Mouse (Mus musculus) lung, embryonic 14.5 days (tissue): ENCODE data around the gene Cyb5d2. TPM values are rescaled to one million over a fixed set of nuclear protein-coding genes. Genes with fewer than 3 reads are reported as not detected.
A peak's percentile ranks its signal among the peaks of the same experiment; 100 is the strongest.

ENCODE experiments used
- ATAC-seq: fragments of 200-750 bp; cut with Nextera tagmentation; 2 replicates; pipeline ENCODE4 v1.8.0; 2017; ENCODE audit warnings: mild to moderate bottlenecking, moderate TSS enrichment, moderate library complexity; ENCODE audit not compliant: insufficient read depth
- DNase-seq: peaks from one replicate; pipeline ENCODE4 v3.0.0-alpha.2; 2015
- H3K27ac ChIP-seq: fragments of 300-500 bp; sonication (generic); 2 replicates; pipeline ENCODE4 v1.5.1; 2014; ENCODE audit warnings: low read depth, mild to moderate bottlenecking, moderate library complexity
- H3K27me3 ChIP-seq: fragments of 300-500 bp; sonication (generic); 2 replicates; pipeline ENCODE4 v1.6.1; 2014; ENCODE audit warnings: low read length, control low read depth; ENCODE audit not compliant: insufficient read depth
- H3K36me3 ChIP-seq: fragments of 300-500 bp; sonication (generic); 2 replicates; pipeline ENCODE4 v1.6.1; 2014; ENCODE audit warnings: control low read depth; ENCODE audit not compliant: insufficient read depth
- H3K4me1 ChIP-seq: fragments of 300-500 bp; sonication (generic); 2 replicates; pipeline ENCODE4 v1.6.1; 2014; ENCODE audit warnings: antibody characterized with exemption, control low read depth; ENCODE audit not compliant: insufficient read depth
- H3K4me2 ChIP-seq: fragments of 300-500 bp; sonication (generic); 2 replicates; pipeline ENCODE4 v1.6.1; 2014; ENCODE audit warnings: mild to moderate bottlenecking
- H3K4me3 ChIP-seq: fragments of 300-500 bp; sonication (generic); 2 replicates; pipeline ENCODE4 v1.5.1; 2014; ENCODE audit warnings: low read depth, low read length
- H3K9ac ChIP-seq: fragments of 300-500 bp; sonication (generic); 2 replicates; pipeline ENCODE4 v1.6.1; 2014
- H3K9me3 ChIP-seq: fragments of 300-500 bp; sonication (generic); 2 replicates; pipeline ENCODE4 v1.6.1; 2016; ENCODE audit warnings: low read depth, low read length, control low read depth
- CTCF ChIP-seq: IDR thresholded peaks from 2 replicates; pipeline ENCODE4 v1.5.1; 2016; ENCODE audit warnings: antibody characterized with exemption, low read depth
- WGBS: fragments of 180-500 bp; shearing (Covaris S2); extraction: QIAGEN DNeasy Blood & Tissue Kit; methylation state at CpG from one replicate; pipeline ENCODE4 v1.1.7; 2014; 5-methylcytosine and 5-hydroxymethylcytosine counted together
- polyA plus RNA-seq: library from polyadenylated mRNA; unstranded; fragments of >200 nt; fragmentation: Nextera tagmentation; extraction: Ambion mirVana; gene quantifications from 2 replicates; pipeline ENCODE4 v1.2.1, GENCODE M21; 2014

The Cyb5d2 gene
- polyA plus RNA-seq, 1 experiment from 2014 or later, result 4.7 TPM

- 58% methylated on average over 1 of the region's 1 CpGs for WGBS
- Histone ChIP-seq H3K4me3 (no peak overlapping the region), H3K4me2 (no peak overlapping the region), H3K9me3 (no peaks in the 10 kb centered on the region), H3K27ac (no peak overlapping the region), H3K27me3 (no peaks in the 10 kb centered on the region), H3K9ac (no peak overlapping the region), H3K36me3 (peaks cover 23% of the 10 kb centered on the region), H3K4me1 (no peaks in the 10 kb centered on the region)
- DNase-seq (no peak), ATAC-seq (no peak)
- no peak for TF ChIP-seq CTCF
These were observed 20.9 kb upstream of the Cyb5d2 start for GRCm38 (mm10) chr11:72816859-72817258.

- H3K27ac ChIP-seq, result no peak overlapping the region
- ATAC-seq (no peak), DNase-seq (no peak)
- 78% methylated on average over 2 of the region's 2 CpGs for WGBS
- H3K4me2 ChIP-seq, result no peak overlapping the region
- TF ChIP-seq CTCF, result peak; percentile 29; the same call in 1 of the 2 replicates
- H3K9ac ChIP-seq, result no peak overlapping the region
- H3K4me1 ChIP-seq, result no peaks in the 10 kb centered on the region
- peaks cover 7% of the 10 kb centered on the region; the same call in 1 of the 2 replicates for H3K36me3 ChIP-seq
- H3K27me3 ChIP-seq, result no peaks in the 10 kb centered on the region
- no peak overlapping the region for H3K4me3 ChIP-seq
- H3K9me3 ChIP-seq, result no peaks in the 10 kb centered on the region
These were observed 18.2 kb upstream of the Cyb5d2 start for GRCm38 (mm10) chr11:72814188-72814587.

GRCm38 (mm10) chr11:72813687-72814086 lies 17.7 kb upstream of the Cyb5d2 start:
- TF ChIP-seq CTCF, result no peak

GRCm38 (mm10) chr11:72807992-72808391 lies 12.1 kb upstream of the Cyb5d2 start:
- no peak overlapping the region for H3K27ac ChIP-seq

More at GRCm38 (mm10) chr11:72813687-72814086, 17.7 kb upstream of the Cyb5d2 start:
- DNase-seq (no peak), ATAC-seq (no peak)
- H3K4me3 ChIP-seq, result no peak overlapping the region
- H3K27me3 ChIP-seq, result no peaks in the 10 kb centered on the region
- no peak overlapping the region for H3K27ac ChIP-seq
- H3K9me3 ChIP-seq, result no peaks in the 10 kb centered on the region
- H3K4me1 ChIP-seq, result no peaks in the 10 kb centered on the region
- H3K4me2 ChIP-seq, result no peak overlapping the region
- no peak overlapping the region for H3K9ac ChIP-seq
- peaks cover 3% of the 10 kb centered on the region; the same call in 1 of the 2 replicates for H3K36me3 ChIP-seq
- 96% methylated on average over 5 of the region's 5 CpGs for WGBS

GRCm38 (mm10) chr11:72806556-72806955 lies 10.6 kb upstream of the Cyb5d2 start:
- Histone ChIP-seq H3K4me2 (no peak overlapping the region), H3K9ac (no peak overlapping the region), H3K36me3 (no peaks in the 10 kb centered on the region), H3K27ac (no peak overlapping the region), H3K27me3 (no peaks in the 10 kb centered on the region), H3K9me3 (no peaks in the 10 kb centered on the region), H3K4me1 (no peaks in the 10 kb centered on the region), H3K4me3 (no peak overlapping the region)
- ATAC-seq (no peak), DNase-seq (no peak)
- 61% methylated on average over 2 of the region's 2 CpGs for WGBS
- no peak for TF ChIP-seq CTCF

More at GRCm38 (mm10) chr11:72807992-72808391, 12.1 kb upstream of the Cyb5d2 start:
- 49% methylated on average over 4 of the region's 4 CpGs for WGBS
- H3K4me2 ChIP-seq, result no peak overlapping the region
- no peak overlapping the region for H3K9ac ChIP-seq
- ATAC-seq, result no peak
- H3K27me3 ChIP-seq, result no peaks in the 10 kb centered on the region
- no peak for DNase-seq
- H3K9me3 ChIP-seq, result no peaks in the 10 kb centered on the region
- no peak for TF ChIP-seq CTCF
- no peaks in the 10 kb centered on the region for H3K36me3 ChIP-seq
- no peaks in the 10 kb centered on the region for H3K4me1 ChIP-seq
- H3K4me3 ChIP-seq, result no peak overlapping the region

- DNase-seq (no peak), ATAC-seq (no peak)
- 90% methylated on average over 3 of the region's 3 CpGs for WGBS
- Histone ChIP-seq H3K9me3 (no peaks in the 10 kb centered on the region), H3K27me3 (no peaks in the 10 kb centered on the region), H3K4me3 (no peak overlapping the region), H3K27ac (no peak overlapping the region), H3K9ac (no peak overlapping the region), H3K4me2 (no peak overlapping the region), H3K4me1 (no peaks in the 10 kb centered on the region), H3K36me3 (no peaks in the 10 kb centered on the region)
- TF ChIP-seq CTCF, result no peak
These were observed 9.3 kb upstream of the Cyb5d2 start for GRCm38 (mm10) chr11:72805232-72805631.

- no peaks in the 10 kb centered on the region for H3K27me3 ChIP-seq
- no peaks in the 10 kb centered on the region for H3K4me1 ChIP-seq
- H3K4me3 ChIP-seq, result no peak overlapping the region
- no peak overlapping the region for H3K9ac ChIP-seq
- no peak for DNase-seq
- H3K36me3 ChIP-seq, result no peaks in the 10 kb centered on the region
- H3K4me2 ChIP-seq, result no peak overlapping the region
- H3K9me3 ChIP-seq, result no peaks in the 10 kb centered on the region
- H3K27ac ChIP-seq, result no peak overlapping the region
- no peak for TF ChIP-seq CTCF
- ATAC-seq, result no peak
These were observed 8.6 kb upstream of the Cyb5d2 start for GRCm38 (mm10) chr11:72804586-72804985.

GRCm38 (mm10) chr11:72803038-72803437 lies 7.1 kb upstream of the Cyb5d2 start:
- Histone ChIP-seq H3K4me1 (no peaks in the 10 kb centered on the region), H3K9me3 (no peaks in the 10 kb centered on the region), H3K9ac (no peak overlapping the region), H3K36me3 (no peaks in the 10 kb centered on the region), H3K4me2 (no peak overlapping the region), H3K27me3 (no peaks in the 10 kb centered on the region), H3K27ac (no peak overlapping the region), H3K4me3 (no peak overlapping the region)
- TF ChIP-seq CTCF, result no peak
- 47% methylated on average over 3 of the region's 3 CpGs for WGBS
- ATAC-seq (peak; percentile 65), DNase-seq (peak; percentile 47)
